Mouse (Mus musculus) limb, embryonic 13.5 days (tissue): ENCODE measurements at regions not wholly inside any gene's neighbourhood (a gene's known extent, or its start where the extent isn't known, plus 50 kb on each side); places are given as distances from the start of the nearest gene placed in this dataset.

Source experiments
- ATAC-seq: fragments of 200-750 bp; cut with Nextera tagmentation; 2 replicates; pipeline ENCODE4 v1.8.0; 2017; ENCODE audit warnings: low read depth, moderate number of reproducible peaks, moderate TSS enrichment; ENCODE audit not compliant: low FRiP score
- H3K27ac ChIP-seq: fragments of 300-500 bp; sonication (generic); 2 replicates; pipeline ENCODE4 v1.5.1; 2015; ENCODE audit warnings: inconsistent platforms, mild to moderate bottlenecking, moderate library complexity
- H3K27me3 ChIP-seq: fragments of 300-500 bp; sonication (generic); 2 replicates; pipeline ENCODE4 v1.6.1; 2015; ENCODE audit warnings: mild to moderate bottlenecking, inconsistent platforms
- H3K36me3 ChIP-seq: fragments of 300-500 bp; sonication (generic); 2 replicates; pipeline ENCODE4 v1.6.1; 2015; ENCODE audit warnings: inconsistent platforms, mild to moderate bottlenecking, moderate library complexity
- H3K4me1 ChIP-seq: fragments of 300-500 bp; sonication (generic); 2 replicates; pipeline ENCODE4 v1.6.1; 2015; ENCODE audit warnings: inconsistent platforms
- H3K4me2 ChIP-seq: fragments of 300-500 bp; sonication (generic); replicated peaks from 2 replicates; pipeline ENCODE4 v1.6.1; 2015; ENCODE audit warnings: inconsistent platforms, mild to moderate bottlenecking, moderate library complexity
- H3K4me3 ChIP-seq: fragments of 300-500 bp; sonication (generic); 2 replicates; pipeline ENCODE4 v1.5.1; 2015; ENCODE audit warnings: moderate library complexity, mild to moderate bottlenecking, inconsistent platforms
- H3K9ac ChIP-seq: fragments of 300-500 bp; sonication (generic); 2 replicates; pipeline ENCODE4 v1.6.1; 2015; ENCODE audit warnings: mild to moderate bottlenecking, inconsistent platforms
- H3K9me3 ChIP-seq: fragments of 300-500 bp; sonication (generic); 2 replicates; pipeline ENCODE4 v1.6.1; 2016; ENCODE audit warnings: inconsistent platforms
- WGBS: fragments of 180-500 bp; shearing (Covaris S2); methylation state at CpG from one replicate; pipeline ENCODE4 v1.1.7; 2015; 5-methylcytosine and 5-hydroxymethylcytosine counted together

DNA sequence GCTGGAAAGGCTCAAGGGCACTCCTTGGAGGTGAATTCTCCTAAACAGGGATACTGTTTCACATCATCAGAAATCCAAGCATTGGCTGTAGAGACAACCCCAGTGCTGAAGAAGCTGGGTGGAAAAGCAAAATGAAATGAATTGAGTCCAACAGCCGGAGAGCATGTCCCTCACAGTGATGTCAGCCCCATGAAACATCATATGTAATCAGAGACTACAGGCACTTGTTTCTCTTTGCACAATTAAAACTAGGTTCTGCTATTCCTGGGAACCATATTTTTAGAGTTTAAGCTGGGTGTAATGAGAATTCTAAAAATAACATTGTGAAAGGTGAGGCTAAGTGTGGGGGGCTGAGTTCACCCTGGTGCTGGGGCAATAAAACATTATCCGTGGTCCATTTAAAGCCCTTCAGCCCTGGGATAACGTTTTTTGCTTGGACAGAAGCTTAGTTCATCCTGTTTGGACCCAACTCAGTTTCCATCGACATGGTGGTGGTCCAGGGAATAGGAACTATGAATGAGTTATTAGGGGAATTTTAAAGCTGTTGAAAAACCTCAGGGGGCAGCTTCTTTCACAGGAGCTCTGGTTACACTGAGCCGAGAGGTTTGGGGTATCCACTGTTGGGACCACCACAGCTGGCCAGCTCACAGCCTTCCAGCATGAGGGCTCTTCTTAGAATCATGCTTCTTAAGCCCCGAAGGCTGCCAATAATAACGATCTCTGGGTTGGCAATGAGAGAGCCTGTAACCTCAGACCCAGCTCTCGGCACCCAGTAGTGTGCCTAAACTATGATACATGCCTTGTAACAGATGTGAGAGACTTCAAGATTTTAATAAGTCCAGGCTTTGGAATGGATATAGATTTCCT lies 206.0 kb upstream of the Dusp10 start:
- Histone ChIP-seq H3K4me3 (no peak overlapping the region), H3K9me3 (no peaks in the 10 kb centered on the region), H3K9ac (no peak overlapping the region), H3K36me3 (no peaks in the 10 kb centered on the region), H3K4me1 (peaks cover 18% of the 10 kb centered on the region), H3K4me2 (no peak overlapping the region), H3K27ac (0 out of 2 replicates have a peak overlapping the region, but pooled peaks have one; percentile 10), H3K27me3 (no peaks in the 10 kb centered on the region)
- 34% methylated on average over 8 of the region's 8 CpGs for WGBS
- peak; percentile 86 for ATAC-seq

- Histone ChIP-seq H3K27ac (no peak overlapping the region), H3K4me3 (no peak overlapping the region), H3K27me3 (no peaks in the 10 kb centered on the region), H3K4me2 (no peak overlapping the region), H3K4me1 (peaks cover 18% of the 10 kb centered on the region), H3K9me3 (no peaks in the 10 kb centered on the region), H3K9ac (no peak overlapping the region), H3K36me3 (no peaks in the 10 kb centered on the region)
- 75% methylated on average over 2 of the region's 2 CpGs for WGBS
- ATAC-seq: no peak
Measured at GRCm38 (mm10) chr1:183808168-183808567, 204.9 kb upstream of the Dusp10 start.

DNA sequence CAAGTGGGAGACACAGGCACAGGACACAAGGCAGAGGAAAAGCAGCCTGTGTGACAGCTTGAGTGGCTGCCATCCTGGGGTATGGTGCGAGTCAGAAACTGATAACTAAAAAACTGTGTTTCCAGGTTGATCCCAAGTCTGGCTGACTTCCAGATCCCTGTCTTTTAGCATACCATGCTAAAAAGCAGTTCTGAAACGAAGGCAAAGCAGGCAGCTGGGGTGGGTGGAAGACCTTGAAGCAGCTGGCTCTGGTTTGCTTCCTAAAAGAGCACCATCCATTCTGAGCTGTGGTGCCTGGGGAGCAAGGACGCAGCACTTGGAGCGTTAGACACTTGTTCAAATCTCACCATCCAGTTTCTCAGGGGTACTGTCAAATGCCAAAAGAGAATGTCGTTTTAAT lies 192.5 kb upstream of the Dusp10 start:
- 56% methylated on average over 5 of the region's 5 CpGs for WGBS
- Histone ChIP-seq H3K9ac (no peak overlapping the region), H3K36me3 (no peaks in the 10 kb centered on the region), H3K27ac (no peak overlapping the region), H3K4me3 (no peak overlapping the region), H3K9me3 (no peaks in the 10 kb centered on the region), H3K4me1 (0 out of 2 replicates have a peak, but pooled peaks cover 4% of the 10 kb centered on the region), H3K4me2 (no peak overlapping the region), H3K27me3 (no peaks in the 10 kb centered on the region)
- ATAC-seq: no peak

DNA sequence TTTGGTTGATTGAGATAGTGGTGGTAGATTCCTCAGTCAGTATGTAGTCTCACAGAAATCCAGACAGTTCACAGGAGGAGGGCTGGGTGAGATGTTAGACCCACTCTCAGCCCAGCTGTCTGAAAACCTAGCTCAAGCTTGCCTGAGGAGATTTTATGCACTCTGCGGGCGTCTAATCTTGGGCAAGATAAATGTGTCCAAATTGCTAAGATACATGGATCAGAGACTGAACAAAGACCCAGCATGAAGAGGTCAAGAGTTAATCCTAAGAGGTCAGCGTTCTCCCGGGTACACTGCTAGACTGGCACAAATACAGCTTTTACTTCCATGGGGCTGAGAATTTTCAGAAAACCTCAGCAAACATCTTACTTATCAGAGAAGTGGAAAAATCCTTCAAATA lies 186.8 kb upstream of the Dusp10 start:
- no peak for ATAC-seq
- Histone ChIP-seq H3K4me3 (no peak overlapping the region), H3K27me3 (no peaks in the 10 kb centered on the region), H3K27ac (no peak overlapping the region), H3K36me3 (no peaks in the 10 kb centered on the region), H3K4me2 (no peak overlapping the region), H3K9me3 (no peaks in the 10 kb centered on the region), H3K4me1 (no peaks in the 10 kb centered on the region), H3K9ac (no peak overlapping the region)
- 25% methylated on average over 4 of the region's 4 CpGs for WGBS

- H3K9me3 ChIP-seq: no peaks in the 10 kb centered on the region
- WGBS: 65% methylated on average over 4 of the region's 4 CpGs
- H3K4me2 ChIP-seq: no peak overlapping the region
- no peaks in the 10 kb centered on the region for H3K4me1 ChIP-seq
- no peaks in the 10 kb centered on the region for H3K36me3 ChIP-seq
- H3K9ac ChIP-seq: no peak overlapping the region
- H3K27ac ChIP-seq: no peak overlapping the region
- H3K4me3 ChIP-seq: no peak overlapping the region
- no peak for ATAC-seq
- H3K27me3 ChIP-seq: no peaks in the 10 kb centered on the region
Measured at GRCm38 (mm10) chr1:183845135-183845534, 168.0 kb upstream of the Dusp10 start.

- no peaks in the 10 kb centered on the region for H3K4me1 ChIP-seq
- H3K9me3 ChIP-seq: no peaks in the 10 kb centered on the region
- H3K36me3 ChIP-seq: no peaks in the 10 kb centered on the region
- no peak for ATAC-seq
- H3K27ac ChIP-seq: no peak overlapping the region
- no peaks in the 10 kb centered on the region for H3K27me3 ChIP-seq
- 75% methylated on average over 3 of the region's 3 CpGs for WGBS
- no peak overlapping the region for H3K4me3 ChIP-seq
- no peak overlapping the region for H3K4me2 ChIP-seq
- no peak overlapping the region for H3K9ac ChIP-seq
Measured at GRCm38 (mm10) chr1:183853956-183854613, 159.0 kb upstream of the Dusp10 start.

DNA sequence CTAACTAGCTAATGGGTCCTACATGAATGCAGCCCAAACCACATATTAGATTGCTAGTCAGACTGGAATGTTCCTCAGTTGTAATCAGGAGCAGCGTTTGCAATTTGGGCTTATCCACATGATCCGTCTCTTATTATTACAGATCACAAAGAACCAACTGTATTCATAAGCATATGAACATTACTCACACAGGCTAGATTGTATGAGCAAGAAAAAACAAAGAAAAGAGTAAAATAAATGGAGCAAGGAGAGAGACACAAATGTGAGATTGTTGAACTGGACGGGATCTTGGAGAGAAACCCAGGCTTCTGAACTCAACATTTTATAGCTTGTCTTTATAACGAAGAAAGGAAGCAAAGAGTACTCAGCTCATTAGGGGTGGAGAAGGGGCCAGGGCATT lies 148.0 kb upstream of the Dusp10 start:
- no peak overlapping the region for H3K4me2 ChIP-seq
- H3K9ac ChIP-seq: no peak overlapping the region
- no peaks in the 10 kb centered on the region for H3K4me1 ChIP-seq
- H3K4me3 ChIP-seq: no peak overlapping the region
- H3K27ac ChIP-seq: no peak overlapping the region
- H3K9me3 ChIP-seq: no peaks in the 10 kb centered on the region
- no peaks in the 10 kb centered on the region for H3K27me3 ChIP-seq
- no peaks in the 10 kb centered on the region for H3K36me3 ChIP-seq
- WGBS: 56% methylated on average over 4 of the region's 4 CpGs
- no peak for ATAC-seq

DNA sequence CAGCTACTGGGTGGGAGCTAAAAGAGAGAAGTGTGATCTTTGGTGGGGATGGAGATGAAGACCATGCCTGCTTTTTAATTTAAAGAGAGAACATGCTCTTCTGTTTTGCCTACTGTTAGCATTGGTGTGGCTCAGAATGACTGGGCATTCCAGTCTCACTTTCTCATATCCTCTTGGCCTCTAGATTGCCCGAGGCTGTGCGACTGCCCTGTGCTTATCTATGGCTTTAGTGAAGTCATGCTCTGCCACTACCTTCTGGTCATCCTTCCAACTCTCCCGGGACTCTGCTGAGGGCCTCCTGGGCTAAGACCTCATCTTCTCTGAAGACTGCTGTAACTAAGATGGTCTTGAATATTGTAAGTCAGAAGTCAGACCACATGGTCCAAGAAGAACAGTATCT lies 147.5 kb upstream of the Dusp10 start:
- ATAC-seq: no peak
- Histone ChIP-seq H3K27me3 (no peaks in the 10 kb centered on the region), H3K9ac (no peak overlapping the region), H3K9me3 (no peaks in the 10 kb centered on the region), H3K36me3 (no peaks in the 10 kb centered on the region), H3K4me2 (no peak overlapping the region), H3K4me3 (no peak overlapping the region), H3K4me1 (no peaks in the 10 kb centered on the region), H3K27ac (no peak overlapping the region)
- WGBS: 80% methylated on average over 3 of the region's 3 CpGs

DNA sequence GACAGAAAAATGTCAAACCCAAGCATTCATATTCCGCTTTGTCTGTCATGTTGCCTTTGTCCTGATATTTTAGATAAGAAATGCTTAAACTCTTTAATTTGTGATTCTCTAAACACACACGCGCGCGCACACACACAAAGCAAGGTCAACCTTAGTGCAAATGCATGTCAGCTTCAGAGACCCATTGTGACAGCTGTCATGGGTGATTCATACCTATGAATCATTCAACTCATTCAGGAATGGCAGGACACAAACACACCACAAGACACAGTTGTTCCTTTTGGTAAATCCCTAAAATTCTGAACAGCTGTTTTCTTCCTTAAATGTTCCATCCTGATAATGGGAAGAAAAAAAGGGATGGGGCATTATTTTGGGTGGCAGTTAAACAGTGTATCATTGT lies 144.1 kb upstream of the Dusp10 start:
- Histone ChIP-seq H3K9me3 (no peaks in the 10 kb centered on the region), H3K27me3 (no peaks in the 10 kb centered on the region)
- ATAC-seq: no peak

DNA sequence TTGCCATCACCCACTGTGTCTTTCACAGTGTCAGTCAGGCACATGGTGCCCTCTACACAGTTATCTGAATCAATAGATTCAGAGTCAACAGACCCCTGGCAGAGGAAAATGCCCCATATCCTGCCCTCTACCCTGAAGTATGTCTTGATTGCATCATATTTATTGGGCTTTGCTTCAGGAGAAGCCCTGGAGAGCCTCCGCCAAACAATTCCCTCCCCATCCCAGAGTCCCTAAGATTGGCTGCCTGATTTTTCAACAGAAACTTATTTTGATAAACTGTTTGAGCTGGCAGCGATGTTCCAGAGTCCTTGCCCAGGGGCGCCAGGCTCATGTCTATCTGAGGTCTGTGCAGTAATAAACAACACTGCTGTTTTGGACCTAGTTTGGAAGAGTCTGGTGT lies 117.2 kb upstream of the Dusp10 start:
- Histone ChIP-seq H3K27ac (no peak overlapping the region), H3K4me1 (no peaks in the 10 kb centered on the region), H3K27me3 (no peaks in the 10 kb centered on the region), H3K4me2 (no peak overlapping the region), H3K36me3 (no peaks in the 10 kb centered on the region), H3K9ac (no peak overlapping the region), H3K9me3 (no peaks in the 10 kb centered on the region), H3K4me3 (no peak overlapping the region)
- WGBS: 87% methylated on average over 3 of the region's 3 CpGs
- ATAC-seq: no peak

More for the DNA sequence above, 144.1 kb upstream of the Dusp10 start:
- no peaks in the 10 kb centered on the region for H3K36me3 ChIP-seq
- H3K27ac ChIP-seq: no peak overlapping the region
- WGBS: 94% methylated on average over 5 of the region's 5 CpGs
- H3K4me2 ChIP-seq: no peak overlapping the region
- no peak overlapping the region for H3K4me3 ChIP-seq
- no peaks in the 10 kb centered on the region for H3K4me1 ChIP-seq
- no peak overlapping the region for H3K9ac ChIP-seq

DNA sequence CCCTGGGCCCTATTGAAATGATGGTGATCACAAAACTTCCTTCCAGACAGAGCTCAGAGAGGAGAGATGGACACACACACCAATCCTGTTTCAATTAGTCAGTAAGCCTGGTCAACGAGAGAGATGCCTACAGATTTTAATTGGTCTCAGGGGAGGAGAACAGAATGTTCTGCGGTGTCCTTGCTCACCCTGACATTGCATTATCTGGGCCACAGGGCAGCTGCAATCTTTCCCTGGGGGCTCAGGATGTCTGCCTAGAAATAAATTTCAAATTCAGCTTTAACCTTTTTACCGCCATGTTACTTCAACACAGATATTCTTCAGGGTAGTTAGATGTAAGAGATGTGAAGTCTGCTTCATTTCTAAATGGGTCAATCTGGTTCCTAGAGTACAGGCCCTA lies 115.0 kb upstream of the Dusp10 start:
- Histone ChIP-seq H3K4me3 (no peak overlapping the region), H3K27ac (no peak overlapping the region), H3K9me3 (no peaks in the 10 kb centered on the region), H3K4me2 (no peak overlapping the region), H3K27me3 (no peaks in the 10 kb centered on the region), H3K9ac (no peak overlapping the region), H3K4me1 (no peaks in the 10 kb centered on the region), H3K36me3 (no peaks in the 10 kb centered on the region)
- no peak for ATAC-seq
- 70% methylated on average over 3 of the region's 3 CpGs for WGBS

DNA sequence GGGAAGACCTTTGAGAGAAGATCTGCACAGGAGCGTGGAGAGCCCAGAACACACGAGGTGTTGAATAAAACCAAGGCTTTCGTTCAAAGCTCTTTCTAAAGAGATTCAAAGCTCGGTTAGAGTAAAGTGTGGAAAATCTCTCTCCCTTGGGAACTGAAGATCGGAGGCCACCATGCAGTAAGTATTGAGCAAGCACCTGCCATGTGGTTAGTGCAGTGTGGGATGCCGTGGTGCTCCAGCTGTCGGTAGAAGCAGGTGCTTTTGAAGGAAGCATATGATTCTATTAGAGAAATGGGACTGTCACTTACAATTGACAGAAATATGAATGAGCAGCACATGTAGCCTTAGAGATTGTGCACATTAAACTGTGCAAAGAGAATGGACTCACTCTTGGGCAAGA lies 108.5 kb upstream of the Dusp10 start:
- no peaks in the 10 kb centered on the region for H3K36me3 ChIP-seq
- no peaks in the 10 kb centered on the region for H3K9me3 ChIP-seq
- H3K27ac ChIP-seq: no peak overlapping the region
- no peak for ATAC-seq
- H3K27me3 ChIP-seq: no peaks in the 10 kb centered on the region
- no peak overlapping the region for H3K4me3 ChIP-seq
- 84% methylated on average over 7 of the region's 7 CpGs for WGBS
- no peaks in the 10 kb centered on the region for H3K4me1 ChIP-seq
- H3K9ac ChIP-seq: no peak overlapping the region
- H3K4me2 ChIP-seq: no peak overlapping the region
